Mouse (Mus musculus) adipose tissue, adult 10 weeks (tissue): ENCODE measurements around the gene Vmn1r53. TPM values are rescaled to one million over a fixed set of nuclear protein-coding genes. Genes with fewer than 3 reads are reported as not detected.

Source experiments
- polyA plus RNA-seq: library from polyadenylated mRNA; stranded (reverse); fragments of 350-450 nt; fragmentation: Illumina TruSeq; extraction: RNeasy Lipid Tissue Mini Kit (QIAGEN cat#74804); gene quantifications from one replicate; pipeline ENCODE4 v1.2.3, GENCODE M21; 2014; ENCODE audit warnings: low read depth, low replicate concordance

Vmn1r53 gene
- not detected for polyA plus RNA-seq

GRCm38 (mm10) chr6:90224338-90224737, at the start of gene Vmn1r53:
Gene Vmn1r53, minus strand, starts transcription at chr6:90224438.

DNA sequence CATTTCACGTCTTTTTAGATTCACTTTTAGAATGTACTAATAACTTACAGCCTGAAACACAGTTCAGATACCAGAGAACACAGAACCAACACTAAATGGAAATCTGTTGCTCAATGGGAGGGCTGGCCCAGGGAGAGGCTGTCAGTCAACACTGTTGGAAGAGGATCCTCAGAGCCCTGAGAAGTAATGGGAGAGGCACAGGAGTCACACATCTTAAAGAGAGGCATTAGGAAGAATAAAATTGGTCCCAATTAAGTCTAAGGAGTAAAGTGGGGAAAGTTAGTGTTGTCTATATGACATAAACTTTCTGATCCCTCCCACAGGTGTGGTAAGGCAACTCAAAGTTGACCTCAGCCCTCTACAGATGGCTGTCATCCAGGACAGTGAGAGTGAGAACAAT, 21.8 kb upstream of the Vmn1r53 start, which contains the start of gene Vmn1r54:
TSS of gene Vmn1r54 (plus strand) at position 301 of the 400 bp plus-strand sequence.

GRCm38 (mm10) chr6:90202493-90202892, 21.7 kb downstream of the Vmn1r53 start, which contains the start of gene V1ra8:
Gene V1ra8, plus strand, starts transcription at chr6:90202793.

GRCm38 (mm10) chr6:90174508-90174907, 49.7 kb downstream of the Vmn1r53 start, which contains the start of gene Vmn1r52:
Gene Vmn1r52, plus strand, starts transcription at chr6:90174808.

Other genes starting within 250 kb of the Vmn1r53 start
- gene Vmn1r47, start 208.3 kb downstream of the Vmn1r53 start, polyA plus RNA-seq = not detected
- not detected for gene Vmn1r48, start 187.6 kb downstream of the Vmn1r53 start, polyA plus RNA-seq
- gene Vmn1r49, start 145.9 kb downstream of the Vmn1r53 start, polyA plus RNA-seq = not detected
- gene Vmn1r50, start 123.0 kb downstream of the Vmn1r53 start, polyA plus RNA-seq = not detected
- gene Vmn1r51, start 101.8 kb downstream of the Vmn1r53 start, polyA plus RNA-seq = not detected
- gene Vmn1r52, start 49.6 kb downstream of the Vmn1r53 start, polyA plus RNA-seq = not detected
- gene V1ra8, start 21.6 kb downstream of the Vmn1r53 start, polyA plus RNA-seq = not detected
- gene Vmn1r54, start 21.9 kb upstream of the Vmn1r53 start, polyA plus RNA-seq = not detected
- gene BC048671, start 76.8 kb upstream of the Vmn1r53 start, polyA plus RNA-seq = 4.4 TPM
- not detected for gene Chst13, start 100.7 kb upstream of the Vmn1r53 start, polyA plus RNA-seq
- 0.56 TPM for gene Uroc1, start 108.8 kb upstream of the Vmn1r53 start, polyA plus RNA-seq
- 12.2 TPM for gene Zxdc, start 145.1 kb upstream of the Vmn1r53 start, polyA plus RNA-seq
- 3.5 TPM for gene Cfap100, start 204.4 kb upstream of the Vmn1r53 start, polyA plus RNA-seq
- 31.9 TPM for gene Klf15, start 238.1 kb upstream of the Vmn1r53 start, polyA plus RNA-seq